Mouse (Mus musculus): ENCODE results near the gene Pole3. TPM values are rescaled to one million over a fixed set of nuclear protein-coding genes. Genes with fewer than 3 reads are reported as not detected.
A peak's percentile ranks its signal among the peaks of the same experiment; 100 is the strongest.

Gene Pole3
- polyA plus RNA-seq (2012; rRNA removed): 19.5 and 20.9 TPM in 2 replicates

- DNase-seq (ENCODE audit: low read depth, low spot score): peak; percentile 91
- under 1% methylated on average over 59 of the region's 59 CpGs for WGBS
These were observed at the start of gene Pole3, which contains the start of gene 4933430I17Rik for GRCm38 (mm10) chr4:62524651-62525488. TSS of gene Pole3 (minus strand) at chr4:62525068. TSS of gene 4933430I17Rik (plus strand) at chr4:62525369.

- DNase-seq (ENCODE audit: low read depth, low spot score): no peak
- WGBS: 69% methylated on average over 5 of the region's 5 CpGs
These were observed 45.2 kb upstream of the Pole3 start for GRCm38 (mm10) chr4:62570029-62570428.

- WGBS: 94% methylated on average over 5 of the region's 5 CpGs
These were observed 44.7 kb upstream of the Pole3 start for GRCm38 (mm10) chr4:62569603-62570002.

GRCm38 (mm10) chr4:62568359-62568758, 43.5 kb upstream of the Pole3 start:
- 47% methylated on average over 1 of the region's 1 CpGs for WGBS
- no peak for DNase-seq (ENCODE audit: low read depth, low spot score)

More at GRCm38 (mm10) chr4:62569603-62570002, 44.7 kb upstream of the Pole3 start:
- DNase-seq (ENCODE audit: low read depth, low spot score): no peak

- 88% methylated on average over 6 of the region's 6 CpGs for WGBS
- DNase-seq (ENCODE audit: low read depth, low spot score): no peak
These were observed 42.8 kb upstream of the Pole3 start for GRCm38 (mm10) chr4:62567696-62568095.

GRCm38 (mm10) chr4:62566530-62566929, 41.7 kb upstream of the Pole3 start:
- DNase-seq (ENCODE audit: low read depth, low spot score): no peak
- WGBS: 75% methylated on average over 4 of the region's 4 CpGs

DNA sequence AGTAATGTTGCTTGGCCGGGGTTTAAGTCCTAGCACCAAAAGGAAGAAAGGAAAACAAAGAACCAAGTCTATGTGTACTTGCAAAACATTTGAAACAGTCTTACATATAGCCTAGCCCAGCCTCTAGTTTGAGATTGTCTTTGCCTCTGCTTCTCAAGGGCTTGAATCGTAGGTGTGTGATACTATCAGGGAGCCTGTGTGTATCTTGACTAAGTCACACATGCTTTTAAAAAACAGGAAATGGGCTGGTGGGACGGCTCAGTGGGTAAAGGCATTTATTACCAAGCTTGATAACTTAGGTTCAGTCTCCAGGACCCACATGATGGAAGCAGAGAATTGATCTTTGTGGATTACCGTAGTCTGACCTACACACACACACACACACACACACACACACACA, 37.1 kb upstream of the Pole3 start:
- DNase-seq (ENCODE audit: low read depth, low spot score): no peak
- WGBS: 67% methylated on average over 4 of the region's 4 CpGs

GRCm38 (mm10) chr4:62561630-62562001, 36.7 kb upstream of the Pole3 start:
- WGBS: 67% methylated on average over 3 of the region's 3 CpGs
- no peak for DNase-seq (ENCODE audit: low read depth, low spot score)

DNA sequence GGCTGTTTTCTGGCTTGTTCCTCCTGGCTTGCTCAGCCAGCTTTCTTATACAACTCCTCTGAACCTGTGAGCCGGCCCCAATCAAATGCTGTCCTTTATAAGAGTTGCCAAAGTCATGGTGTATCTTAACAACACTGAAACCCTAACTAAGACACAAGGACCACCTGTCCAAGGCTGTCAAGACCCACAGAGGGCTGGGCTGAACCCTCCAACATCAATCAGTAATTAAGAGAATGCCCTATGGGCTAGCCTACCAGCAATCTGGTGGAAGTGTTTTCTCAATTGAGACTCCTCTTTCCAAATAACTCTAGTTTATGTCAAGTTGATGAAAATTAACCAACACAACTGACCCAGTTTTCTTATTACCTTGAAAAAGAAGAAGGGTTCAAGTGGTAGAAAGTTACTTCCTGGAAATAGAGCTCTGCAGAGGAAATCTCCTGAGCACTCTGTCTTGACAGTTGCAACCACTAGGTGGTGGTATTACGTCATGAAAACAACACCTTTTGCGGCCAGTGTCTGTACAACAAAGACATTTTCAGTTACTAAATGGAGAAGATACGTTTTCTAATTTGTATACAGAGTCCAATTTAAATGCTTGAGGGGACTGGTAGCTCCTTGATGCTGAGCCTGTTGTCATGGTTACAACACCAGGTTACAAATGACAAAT, 36.2 kb upstream of the Pole3 start:
- peak; percentile 58 for DNase-seq (ENCODE audit: low read depth, low spot score)
- 23% methylated on average over 4 of the region's 4 CpGs for WGBS

GRCm38 (mm10) chr4:62559797-62560329, 35.0 kb upstream of the Pole3 start, which contains the start of gene Rgs3:
TSS of gene Rgs3 (plus strand) at chr4:62559847.
- no peak for DNase-seq (ENCODE audit: low read depth, low spot score)

GRCm38 (mm10) chr4:62557436-62557835, 32.6 kb upstream of the Pole3 start:
- no peak for DNase-seq (ENCODE audit: low read depth, low spot score)

More at GRCm38 (mm10) chr4:62559797-62560329, 35.0 kb upstream of the Pole3 start, which contains the start of gene Rgs3:
- 47% methylated on average over 6 of the region's 6 CpGs for WGBS

DNA sequence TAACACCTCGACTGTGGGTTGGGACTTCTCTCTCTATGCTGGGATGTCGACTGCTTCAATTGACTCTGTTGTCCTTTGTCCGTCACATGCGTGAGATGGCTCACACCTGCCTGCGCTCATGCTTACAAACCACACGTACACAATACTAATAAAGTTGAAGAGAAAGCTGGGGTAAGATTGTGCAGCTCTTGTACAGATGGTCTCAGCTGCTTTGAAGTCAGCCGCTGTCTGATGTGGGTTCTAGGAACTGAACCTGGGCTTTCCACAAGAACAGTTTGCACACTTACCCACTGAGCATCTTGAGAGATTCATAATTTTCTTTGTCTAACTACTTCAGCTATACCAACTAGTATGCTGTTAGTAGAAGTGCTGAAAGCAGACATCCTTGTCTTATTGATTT, 27.1 kb upstream of the Pole3 start:
- WGBS: 71% methylated on average over 7 of the region's 7 CpGs
- no peak for DNase-seq (ENCODE audit: low read depth, low spot score)

More at GRCm38 (mm10) chr4:62557436-62557835, 32.6 kb upstream of the Pole3 start:
- WGBS: 37% methylated on average over 3 of the region's 3 CpGs

DNA sequence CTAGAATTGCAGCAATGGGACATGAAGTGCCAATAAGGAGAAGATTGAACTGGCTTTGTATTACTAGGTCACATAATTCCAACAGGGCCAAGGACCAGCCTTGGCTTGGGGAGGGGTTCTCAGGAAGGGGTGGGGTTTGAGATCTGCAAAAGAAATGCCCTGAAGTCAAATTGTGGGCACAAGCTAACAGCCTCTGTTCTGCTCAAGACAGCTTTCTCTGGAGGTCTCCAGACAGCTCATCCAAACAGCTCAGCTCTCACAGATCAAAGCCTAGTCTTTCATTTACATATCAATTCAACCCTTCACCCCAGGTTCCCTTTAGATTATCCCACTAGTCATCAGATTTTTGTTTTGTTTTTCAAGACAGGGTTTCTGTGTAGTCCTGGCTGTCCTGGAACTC, 19.9 kb upstream of the Pole3 start:
- no peak for DNase-seq (ENCODE audit: low read depth, low spot score)

DNA sequence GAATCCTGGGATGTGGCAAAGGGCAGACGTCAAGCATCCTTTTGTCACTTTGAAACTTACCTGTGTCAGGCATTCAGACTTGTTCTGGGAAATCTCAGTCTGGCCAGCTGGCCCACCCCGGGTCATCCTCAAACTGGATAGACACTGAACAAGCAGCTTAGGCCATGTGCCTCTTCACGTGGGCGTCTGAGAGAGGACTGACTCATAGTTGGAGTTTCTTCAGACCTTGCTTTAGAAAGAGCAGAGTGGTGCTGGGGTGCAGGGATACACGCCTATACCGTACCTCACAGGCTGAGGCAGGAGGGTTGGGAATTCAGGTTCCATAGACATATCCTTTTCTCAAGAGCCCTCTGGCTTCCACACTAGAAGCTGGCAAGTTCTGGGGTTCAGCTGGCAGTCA, 18.9 kb upstream of the Pole3 start:
- 87% methylated on average over 6 of the region's 6 CpGs for WGBS
- DNase-seq (ENCODE audit: low read depth, low spot score): no peak

- WGBS: 77% methylated on average over 3 of the region's 3 CpGs
- DNase-seq (ENCODE audit: low read depth, low spot score): no peak
These were observed 16.9 kb upstream of the Pole3 start for GRCm38 (mm10) chr4:62541802-62542201.

DNA sequence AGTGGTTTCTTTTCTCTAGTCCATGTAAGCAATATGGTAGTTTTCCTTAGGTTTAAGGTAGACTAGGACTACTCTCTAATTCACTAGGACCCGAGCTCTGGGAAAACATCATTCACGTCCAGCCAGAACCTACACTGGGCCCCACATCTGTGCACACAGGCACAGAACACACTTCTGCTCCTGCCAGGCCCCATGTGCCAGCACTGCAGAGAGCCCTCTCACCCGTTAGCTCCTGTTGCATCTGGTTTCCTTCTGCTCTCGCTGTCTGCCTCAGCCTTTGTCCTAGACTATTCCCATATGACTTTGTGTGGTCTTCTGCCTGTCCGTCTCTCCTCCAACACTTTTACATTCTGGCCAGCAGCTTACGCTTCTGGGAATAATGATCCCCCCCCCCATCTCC, 8.9 kb upstream of the Pole3 start:
- 81% methylated on average over 6 of the region's 6 CpGs for WGBS
- DNase-seq (ENCODE audit: low read depth, low spot score): no peak

- WGBS: 90% methylated on average over 4 of the region's 4 CpGs
- DNase-seq (ENCODE audit: low read depth, low spot score): no peak
These were observed 2.8 kb upstream of the Pole3 start for GRCm38 (mm10) chr4:62527655-62528054.

- DNase-seq (ENCODE audit: low read depth, low spot score): no peak
- WGBS: 55% methylated on average over 2 of the region's 2 CpGs
These were observed 1.4 kb upstream of the Pole3 start for GRCm38 (mm10) chr4:62526256-62526655.

DNA sequence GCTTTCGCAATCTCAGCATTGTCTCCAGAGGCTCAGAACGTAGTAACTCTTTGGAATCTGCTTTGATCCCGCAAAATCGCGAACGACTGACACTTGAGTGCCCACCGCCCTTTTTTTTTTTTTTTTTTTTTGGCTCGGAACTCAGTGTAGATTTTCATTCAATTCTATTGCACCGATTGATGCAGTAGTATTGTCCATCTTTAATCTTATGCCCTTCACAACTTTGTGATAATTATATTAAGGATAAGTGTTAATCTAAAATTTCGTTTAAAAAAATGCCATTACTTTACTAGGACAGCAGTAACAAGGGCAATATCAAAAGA, 582 bp upstream of the Pole3 start:
- under 1% methylated on average over 10 of the region's 10 CpGs for WGBS
- no peak for DNase-seq (ENCODE audit: low read depth, low spot score)

DNA sequence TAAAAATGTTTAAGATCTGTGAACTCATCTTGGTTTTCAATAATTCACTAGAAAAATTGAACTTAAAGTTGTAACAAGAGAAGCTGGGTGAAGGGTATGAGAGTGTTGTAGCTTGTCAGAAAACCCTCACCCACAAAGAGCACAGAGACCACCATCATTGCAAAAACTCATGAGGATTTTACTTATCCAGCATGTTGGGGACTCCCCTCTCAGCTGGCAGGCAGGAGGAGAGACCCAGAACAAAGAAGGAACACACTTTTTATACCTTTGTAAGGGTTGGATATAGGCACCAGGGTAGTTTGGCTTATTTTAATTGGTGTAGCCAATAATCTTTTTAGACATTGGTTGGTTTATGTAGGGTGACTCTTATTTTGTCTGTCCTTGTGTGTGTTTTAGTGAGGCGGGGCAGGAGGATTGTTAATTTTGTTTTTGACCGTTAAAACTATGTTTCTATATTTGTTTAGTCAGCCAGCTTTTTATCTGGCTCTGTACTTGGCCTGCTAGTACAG, 3.9 kb downstream of the Pole3 start:
- WGBS: 49% methylated on average over 2 of the region's 2 CpGs
- DNase-seq (ENCODE audit: low read depth, low spot score): no peak

Measured in large intestine, adult 2 months (tissue).